Mouse (Mus musculus) embryonic fibroblast, embryonic 13.5 days (primary cell): ENCODE measurements around the gene Rasgrf2.

Experiments used
- CTCF ChIP-seq: IDR thresholded peaks from 2 replicates; pipeline ENCODE4 v1.5.1; 2011; ENCODE audit warnings: mild to moderate bottlenecking, control low read depth, low read length, moderate library complexity, borderline replicate concordance; ENCODE audit not compliant: insufficient read depth
- POLR2A ChIP-seq: IDR thresholded peaks from 2 replicates; pipeline ENCODE4 v1.6.1; 2011; ENCODE audit warnings: low read depth, mild to moderate bottlenecking, control low read depth, low read length, moderate library complexity

- no peak for TF ChIP-seq CTCF
- TF ChIP-seq POLR2A = no peak
Measured at GRCm38 (mm10) chr13:92095131-92096090, 36.0 kb downstream of the Rasgrf2 start.
